Mouse (Mus musculus) CD4-positive, CD25-positive, alpha-beta regulatory T cell, adult 2 months (primary cell): ENCODE results near the gene 4930430F08Rik.
"Not testable (repeated sequence)": the region's sequence is repeated elsewhere in the genome, so short reads cannot be mapped to it uniquely, and the experiment has no call there.

Experiments used
- DNase-seq: peaks from one replicate; pipeline ENCODE4 v3.0.0-alpha.2; 2012; ENCODE audit warnings: low read depth, low spot score

4930430F08Rik gene

GRCm38 (mm10) chr10:100590323-100590722 lies at the start of gene 4930430F08Rik, which contains the start of gene 1700017N19Rik:
TSS of gene 4930430F08Rik (minus strand) at chr10:100590423.
TSS of gene 1700017N19Rik (plus strand) at chr10:100590484.
- no peak for DNase-seq

DNA sequence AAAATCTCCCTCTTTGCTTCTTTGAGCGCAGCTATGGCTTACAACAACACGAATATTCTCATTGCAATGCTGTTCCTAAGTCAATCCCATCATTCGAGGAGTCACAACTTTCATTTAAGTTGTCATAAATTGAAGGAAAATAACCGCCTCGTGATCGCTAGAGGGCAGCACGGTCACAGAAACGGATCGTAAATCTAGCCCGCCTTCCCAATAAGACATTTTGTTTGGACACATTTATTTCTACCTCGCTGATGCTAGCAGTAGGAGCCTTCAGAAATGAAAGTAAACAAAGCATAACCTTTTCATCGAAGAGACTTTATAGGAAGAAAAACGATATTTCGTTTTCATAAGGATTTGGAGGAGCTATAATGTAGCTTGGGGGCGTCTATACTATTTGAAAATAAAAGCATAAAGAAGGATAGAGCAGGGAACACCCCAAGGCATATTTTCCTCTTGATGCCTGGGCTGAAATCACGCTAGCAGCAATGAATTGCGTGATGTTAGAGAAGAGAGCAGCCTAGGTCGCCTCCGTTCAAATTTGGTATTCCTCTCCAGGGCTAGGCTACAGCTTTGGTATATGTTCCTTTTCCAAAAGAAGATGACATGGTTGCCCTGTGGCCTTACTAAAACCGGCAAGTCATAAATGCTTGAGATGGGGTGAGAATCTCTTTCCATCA lies 39.7 kb upstream of the 4930430F08Rik start:
- peak; percentile 68 for DNase-seq

DNA sequence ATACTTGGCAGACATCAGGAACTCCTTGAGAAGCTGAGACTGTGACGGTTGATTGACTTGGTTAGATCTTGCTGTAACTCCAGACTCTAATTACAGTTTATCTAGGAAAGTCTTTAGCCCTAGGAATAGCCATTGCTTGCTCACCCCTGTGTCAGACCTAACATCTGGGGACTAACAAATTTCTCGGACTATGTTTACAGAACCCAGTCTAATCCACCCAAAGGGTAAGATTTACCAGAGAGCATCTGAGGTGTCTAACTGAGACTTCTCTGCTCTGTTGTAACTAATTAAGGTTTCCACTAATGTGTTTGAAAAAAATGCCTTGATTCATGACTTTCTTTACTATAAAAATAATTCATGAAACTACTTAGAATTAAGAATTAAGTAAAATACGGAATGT lies 32.3 kb upstream of the 4930430F08Rik start:
- no peak for DNase-seq

DNA sequence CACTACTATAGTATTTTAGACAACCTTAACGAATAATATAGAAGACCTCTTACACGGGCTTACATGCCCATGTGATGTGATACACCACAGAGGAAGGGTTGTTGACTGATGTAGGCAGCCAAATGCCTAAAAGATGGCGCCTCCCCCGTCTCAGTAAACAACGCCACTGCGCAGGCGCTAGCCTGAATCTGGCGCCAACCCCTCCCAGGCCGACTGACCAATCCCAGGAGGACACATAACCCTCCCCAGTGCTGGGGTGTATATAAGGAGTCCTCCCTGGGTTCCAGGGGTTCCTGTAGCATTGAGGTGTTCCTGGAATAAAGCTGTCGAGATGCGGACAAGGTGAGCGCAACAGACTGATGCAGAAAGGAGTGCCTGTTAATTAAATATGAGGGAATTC lies 29.8 kb upstream of the 4930430F08Rik start:
- DNase-seq = no peak

DNA sequence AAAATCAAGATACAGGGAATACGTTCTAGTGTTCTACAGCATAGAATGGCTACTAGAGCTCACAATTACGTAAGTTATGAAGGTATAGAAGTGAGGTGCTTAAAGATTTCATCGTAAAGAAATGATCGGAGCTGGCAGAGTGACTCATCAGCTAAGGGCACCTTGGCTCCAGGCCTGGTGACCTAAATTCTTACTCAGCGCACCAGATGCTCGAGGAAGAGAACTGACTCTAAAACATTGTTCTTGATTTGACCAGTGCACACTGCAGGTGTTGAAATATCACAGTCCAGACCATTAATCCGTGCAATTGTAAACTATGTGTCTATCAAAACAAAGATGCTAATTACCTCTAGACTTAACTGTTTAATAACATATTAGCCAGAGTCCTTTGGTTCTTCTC lies 29.3 kb upstream of the 4930430F08Rik start:
- DNase-seq = no peak

DNA sequence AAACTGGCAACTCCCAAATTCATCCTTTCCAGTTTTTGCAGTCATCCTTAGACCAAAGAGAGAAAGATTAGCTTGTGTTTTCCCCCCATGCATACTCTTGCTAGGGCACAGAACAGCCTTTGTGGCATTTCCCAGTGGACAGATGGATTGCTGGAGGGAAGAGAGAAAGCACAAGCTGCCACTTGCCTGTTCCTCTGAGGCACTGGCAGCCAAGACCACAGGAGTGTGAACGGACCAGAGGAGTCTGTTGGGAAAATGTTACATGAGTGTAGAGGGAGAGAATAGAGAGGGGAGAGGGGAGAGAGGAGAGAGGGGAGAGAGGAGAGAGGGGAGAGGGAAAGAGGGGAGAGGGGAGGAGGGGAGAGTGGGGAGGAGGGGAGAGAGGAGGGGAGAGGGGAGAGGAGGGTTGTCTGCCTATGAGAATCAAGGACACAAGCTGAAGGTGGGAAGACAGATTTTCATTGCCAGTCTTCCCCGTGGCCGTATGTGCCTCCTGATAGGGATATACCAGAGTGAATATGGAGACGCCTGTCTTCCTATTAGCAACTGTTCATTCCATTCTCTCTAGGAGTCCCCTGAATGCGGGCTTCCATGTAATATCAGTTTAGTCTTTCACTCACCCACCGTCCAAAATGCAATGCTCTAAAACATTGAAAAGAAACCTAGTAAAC lies 27.1 kb upstream of the 4930430F08Rik start:
- no peak for DNase-seq

DNA sequence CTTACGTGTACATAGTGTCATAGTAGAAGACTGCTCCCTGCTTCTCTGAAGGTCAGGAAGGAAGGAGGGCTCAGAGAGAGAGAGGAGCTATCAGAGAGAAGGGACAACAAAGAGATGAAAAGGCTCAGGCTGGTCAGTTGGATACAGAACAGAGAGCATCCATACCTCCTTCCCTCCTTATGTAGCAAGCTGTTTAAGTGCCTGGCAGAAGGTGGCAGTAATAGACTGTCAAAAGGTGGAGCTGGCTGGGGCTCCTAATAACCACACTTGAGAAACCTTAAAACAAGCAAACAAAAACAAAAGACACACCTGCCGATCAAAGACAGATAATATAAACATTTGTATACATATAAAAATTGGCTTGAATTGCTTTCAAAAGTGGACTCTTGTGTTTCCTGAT lies 14.0 kb upstream of the 4930430F08Rik start:
- DNase-seq = no peak

GRCm38 (mm10) chr10:100603511-100603910 lies 13.3 kb upstream of the 4930430F08Rik start:
- DNase-seq = no peak

GRCm38 (mm10) chr10:100598339-100598738 lies 8.1 kb upstream of the 4930430F08Rik start:
- no peak for DNase-seq

DNA sequence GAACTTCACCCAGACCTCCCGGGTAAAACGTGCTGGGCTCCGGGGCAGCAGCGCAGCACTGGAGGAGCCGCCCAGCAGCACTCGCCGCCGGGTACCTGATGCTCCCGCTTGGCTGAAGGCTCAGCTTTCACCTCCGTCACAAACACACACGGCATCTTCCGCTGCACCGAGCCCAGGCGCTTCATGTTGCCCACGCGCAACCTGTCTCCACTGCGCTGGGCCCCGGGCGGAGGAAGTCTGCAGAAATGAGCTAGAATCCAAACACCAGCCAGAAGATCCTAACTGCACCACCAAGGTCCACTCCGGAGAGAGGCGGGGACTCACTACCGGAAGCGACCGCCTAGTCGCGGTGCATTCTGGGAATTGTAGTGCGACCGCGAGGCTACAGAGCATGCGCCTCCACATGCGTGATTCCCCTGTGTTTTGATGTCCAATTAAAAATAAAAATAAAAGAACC lies 1.3 kb downstream of the 4930430F08Rik start:
- DNase-seq = peak; percentile 93

DNA sequence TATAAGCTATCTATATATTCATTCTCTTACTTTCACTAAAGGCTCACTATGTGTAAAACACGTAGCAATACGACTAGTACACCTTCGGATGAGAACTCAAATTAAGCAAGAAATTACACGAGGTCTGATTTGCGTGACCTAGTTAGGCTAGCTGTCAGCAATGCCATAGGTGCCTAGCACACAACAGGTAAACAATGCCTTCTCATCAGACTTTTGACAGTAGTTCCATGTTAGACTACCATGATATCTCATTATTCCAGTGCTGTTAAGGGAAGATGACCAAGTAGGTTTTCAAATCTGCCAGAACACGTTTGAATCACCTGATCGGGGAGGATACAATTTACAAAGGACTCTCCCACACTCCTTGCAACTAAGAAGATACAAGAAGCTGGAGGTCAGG lies 1.7 kb downstream of the 4930430F08Rik start:
- DNase-seq = no peak

DNA sequence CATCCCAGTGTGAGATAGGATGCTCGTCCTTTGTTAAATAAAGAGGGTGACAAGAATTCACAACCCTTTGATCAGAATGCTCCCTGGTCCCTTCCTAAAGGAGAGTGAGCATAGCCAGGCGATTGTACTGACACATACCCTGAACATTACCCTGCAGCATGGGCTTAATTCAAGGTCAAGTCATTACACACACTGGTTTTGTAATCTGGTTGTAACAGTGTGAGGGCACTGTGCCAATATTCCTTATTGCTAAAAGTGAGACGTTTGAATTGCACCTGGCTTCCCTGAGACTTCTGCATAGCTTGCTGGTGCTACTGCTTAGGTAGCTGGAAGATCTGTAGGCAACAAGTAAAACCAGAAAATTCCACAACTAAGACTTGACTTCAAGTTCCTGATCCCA lies 6.0 kb downstream of the 4930430F08Rik start:
- DNase-seq = no peak

GRCm38 (mm10) chr10:100575294-100575693 lies 14.9 kb downstream of the 4930430F08Rik start:
- no peak for DNase-seq

DNA sequence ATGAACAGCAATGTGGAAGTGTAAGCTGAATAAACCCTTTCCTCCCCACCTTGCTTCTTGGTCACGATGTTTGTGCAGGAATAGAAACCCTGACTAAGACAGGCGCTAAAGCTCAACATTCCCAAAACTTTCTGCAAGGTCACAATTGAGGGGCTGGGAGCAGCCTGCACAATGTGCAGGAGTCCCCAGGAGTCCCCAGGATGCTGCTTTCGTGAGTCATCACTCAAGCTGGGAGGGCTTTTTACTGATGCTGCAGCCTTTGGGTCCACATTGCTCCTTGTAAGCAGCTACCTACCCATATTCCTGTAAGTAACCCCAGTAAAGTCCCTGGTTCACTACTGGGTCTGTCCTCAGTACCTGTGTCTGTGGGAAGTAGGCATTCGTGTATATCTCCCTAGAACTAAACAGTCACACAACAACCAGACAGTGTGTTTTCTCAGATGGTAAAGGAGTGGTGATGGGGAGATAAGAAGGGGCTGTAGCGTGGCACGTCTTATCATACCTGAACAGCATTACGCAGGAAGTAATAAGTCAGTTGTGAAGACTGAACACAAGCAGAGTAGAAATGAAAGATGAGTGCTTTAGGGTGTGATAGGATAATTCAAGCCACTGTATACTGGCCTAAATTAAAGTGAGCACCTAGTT lies 15.6 kb downstream of the 4930430F08Rik start:
- DNase-seq = no peak

GRCm38 (mm10) chr10:100571707-100572106 lies 18.5 kb downstream of the 4930430F08Rik start:
- no peak for DNase-seq

DNA sequence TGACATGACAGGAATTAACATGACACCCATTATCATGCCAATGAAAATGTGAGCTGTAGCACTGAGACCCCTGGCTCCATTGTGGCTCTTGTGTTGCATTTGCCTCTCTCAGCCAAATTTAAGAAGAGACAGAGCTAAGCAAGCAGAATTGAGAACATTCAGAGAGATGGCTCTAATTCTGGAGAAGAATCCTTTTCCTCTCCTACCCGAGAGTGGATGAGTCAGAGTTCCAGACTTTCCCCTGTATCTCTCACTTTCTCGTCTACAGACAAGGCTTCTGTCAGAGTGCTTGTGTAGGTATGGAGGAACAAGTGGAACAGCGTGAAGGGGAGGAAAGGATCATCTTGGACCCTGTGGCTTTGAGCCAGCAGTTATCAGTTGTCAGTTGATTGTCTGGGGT lies 26.1 kb downstream of the 4930430F08Rik start:
- DNase-seq = no peak

GRCm38 (mm10) chr10:100560194-100560883 lies 29.9 kb downstream of the 4930430F08Rik start:
- not testable (repeated sequence) for DNase-seq

DNA sequence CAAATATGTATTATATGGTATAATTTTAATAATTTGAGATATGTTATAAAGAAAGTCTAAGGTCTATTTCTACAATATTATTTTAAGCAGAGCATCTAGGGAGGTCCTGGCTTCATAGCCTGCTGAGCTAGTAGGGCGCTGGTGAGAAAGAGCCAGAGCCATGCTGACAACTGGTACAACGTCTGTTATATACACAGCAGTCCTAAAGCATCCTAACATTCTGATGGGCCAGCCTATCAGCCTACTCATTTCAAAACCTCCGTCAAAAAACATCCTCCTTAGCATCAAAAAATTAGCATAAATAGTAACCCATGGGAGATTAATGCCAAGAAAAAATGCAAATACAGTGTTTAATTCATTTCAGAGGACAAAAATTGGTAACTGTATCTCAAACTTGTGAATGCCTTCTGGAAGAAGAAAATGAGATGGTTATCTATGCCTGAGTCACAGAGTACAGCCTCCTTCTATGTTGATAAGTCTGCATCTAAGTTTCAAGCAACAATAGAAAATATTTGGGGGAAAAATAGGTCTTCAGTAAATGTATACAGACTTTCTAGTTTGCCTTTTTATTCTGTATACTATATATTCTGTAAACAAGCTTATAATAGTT lies 33.6 kb downstream of the 4930430F08Rik start:
- no peak for DNase-seq

DNA sequence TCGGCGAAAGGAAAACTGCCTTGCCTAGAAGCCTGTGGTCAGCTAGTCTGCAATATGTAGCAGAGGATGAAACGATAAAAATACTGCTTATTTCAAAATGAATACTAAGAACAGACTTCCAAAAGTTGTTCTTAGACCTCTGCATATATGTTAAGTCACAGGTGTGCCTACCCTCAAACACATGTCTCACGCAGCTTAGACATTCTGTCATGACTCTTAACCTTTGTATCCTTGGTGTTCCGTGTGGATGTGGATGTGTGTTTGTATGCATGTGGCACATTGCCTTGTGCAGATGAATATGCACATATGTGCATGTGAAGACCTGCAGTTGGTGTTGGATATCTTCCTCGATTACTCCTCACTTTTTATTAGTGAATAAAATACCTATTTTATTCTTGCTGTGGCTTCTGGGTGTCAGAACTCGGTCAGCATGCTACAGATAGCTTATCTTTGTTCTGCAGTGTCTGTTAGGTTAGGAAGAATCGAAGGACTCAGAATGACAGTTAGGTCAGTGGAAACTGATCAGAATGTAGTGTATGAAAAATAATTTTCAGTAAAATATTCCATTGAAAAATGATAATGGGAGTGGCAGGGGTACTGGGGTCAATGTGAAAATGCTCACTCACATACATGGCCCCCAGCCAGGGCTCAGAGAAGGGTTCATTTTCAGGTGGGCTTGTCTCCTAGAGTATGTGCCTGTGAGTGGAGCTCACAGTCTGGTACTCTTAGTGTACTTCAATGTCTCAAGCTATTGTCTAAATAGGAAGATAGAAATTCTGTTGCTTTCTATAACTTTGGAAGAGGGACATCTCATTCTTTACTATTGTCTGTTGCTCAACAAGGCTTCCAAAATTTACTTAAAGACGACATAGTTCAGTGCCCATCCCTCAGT lies 65.5 kb downstream of the 4930430F08Rik start:
- no peak for DNase-seq

DNA sequence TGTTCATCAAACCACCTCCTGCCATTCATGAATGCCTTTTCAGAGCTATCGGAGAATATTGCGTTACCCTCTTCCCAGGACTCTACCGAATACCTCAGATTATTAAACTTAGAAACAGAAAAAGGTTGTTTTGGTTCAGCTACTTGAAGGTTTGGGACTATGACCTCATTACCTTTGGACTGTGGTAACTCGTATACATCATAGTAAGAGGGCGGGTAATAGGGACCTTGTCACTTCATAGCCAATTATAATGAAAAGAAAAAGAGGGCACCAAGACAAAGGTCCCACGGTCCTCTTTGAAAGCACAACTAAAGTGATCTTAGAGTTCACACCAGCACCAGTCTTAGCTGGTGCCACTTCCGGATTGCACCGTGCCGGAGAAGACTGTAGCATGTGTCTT lies 67.9 kb downstream of the 4930430F08Rik start:
- no peak for DNase-seq
